Mouse (Mus musculus): ENCODE data around the gene Tnip1. TPM values are rescaled to one million over a fixed set of nuclear protein-coding genes. Genes with fewer than 3 reads are reported as not detected.

The Tnip1 gene
- total and polyA plus RNA-seq, 2 experiments from 2014 or later = 16.6 to 19.7 TPM

- TF ChIP-seq EP300 (IDR thresholded peaks at IDR 0.05; ENCODE audit: low read depth) = no peak
- no peak for TF ChIP-seq CTCF (IDR thresholded peaks at IDR 0.05; ENCODE audit: low read depth)
- ATAC-seq (ENCODE audit: insufficient read depth, low read depth) = no peak
- Histone ChIP-seq H3K9me3 (replicated peaks; ENCODE audit: control insufficient read depth, low read length) (no peaks in the 10 kb centered on the region), H3K4me2 (ENCODE audit: low read depth, low read length) (peak overlapping the region; percentile 73), H3K4me3 (ENCODE audit: low read depth, low read length) (no peak overlapping the region), H3K4me1 (ENCODE audit: control insufficient read depth, insufficient read depth) (0 out of 2 replicates have a peak, but pooled peaks cover 10% of the 10 kb centered on the region), H3K27ac (ENCODE audit: low read depth) (peak overlapping the region; percentile 80; the same call in 1 of the 2 replicates), H3K9ac (replicated peaks; ENCODE audit: low read depth, low read length) (no peak overlapping the region), H3K36me3 (replicated peaks; ENCODE audit: control insufficient read depth, insufficient read depth, low read length) (no peaks in the 10 kb centered on the region), H3K27me3 (ENCODE audit: control insufficient read depth, insufficient read depth, low read length) (no peaks in the 10 kb centered on the region)
- 90% methylated on average over 5 of the region's 5 CpGs for WGBS
- no peak for DNase-seq (ENCODE audit: low spot score)
These were observed 101.0 kb downstream of the Tnip1 start for GRCm38 (mm10) chr11:54861471-54862420.

Other genes with a start within 250 kb of the Tnip1 start
- 53.6 and 88.5 TPM in 2 replicates for gene Cdc42se2, start 175.2 kb downstream of the Tnip1 start, total RNA-seq (2014; rRNA removed; ENCODE audit: low replicate concordance)
- gene Cdc42se2, start 175.2 kb downstream of the Tnip1 start, polyA plus RNA-seq (2015; fragmentation: Nextera tagmentation; extraction: Ambion mirVana) = 44.4 and 50.2 TPM in 2 replicates
- 4.5 and 6.3 TPM in 2 replicates for gene Lyrm7, start 102.0 kb downstream of the Tnip1 start, total RNA-seq (2014; rRNA removed; ENCODE audit: low replicate concordance)
- gene Lyrm7, start 102.0 kb downstream of the Tnip1 start, polyA plus RNA-seq (2015; fragmentation: Nextera tagmentation; extraction: Ambion mirVana) = 19.2 and 20.2 TPM in 2 replicates
- 704 and 779 TPM in 2 replicates for gene Hint1, start 96.5 kb downstream of the Tnip1 start, total RNA-seq (2014; rRNA removed; ENCODE audit: low replicate concordance)
- gene Hint1, start 96.5 kb downstream of the Tnip1 start, polyA plus RNA-seq (2015; fragmentation: Nextera tagmentation; extraction: Ambion mirVana) = 923 and 965 TPM in 2 replicates
- gene Gpx3, start 60.5 kb downstream of the Tnip1 start, total RNA-seq (2014; rRNA removed; ENCODE audit: low replicate concordance) = 114 and 243 TPM in 2 replicates
- 788 and 904 TPM in 2 replicates for gene Gpx3, start 60.5 kb downstream of the Tnip1 start, polyA plus RNA-seq (2015; fragmentation: Nextera tagmentation; extraction: Ambion mirVana)
- gene Anxa6, start 70.5 kb upstream of the Tnip1 start, total RNA-seq (2014; rRNA removed; ENCODE audit: low replicate concordance) = 306 and 424 TPM in 2 replicates
- 250 and 254 TPM in 2 replicates for gene Anxa6, start 70.5 kb upstream of the Tnip1 start, polyA plus RNA-seq (2015; fragmentation: Nextera tagmentation; extraction: Ambion mirVana)
- gene Ccdc69, start 115.2 kb upstream of the Tnip1 start, total RNA-seq (2014; rRNA removed; ENCODE audit: low replicate concordance) = 17.6 and 22.2 TPM in 2 replicates
- 22.0 and 22.3 TPM in 2 replicates for gene Ccdc69, start 115.2 kb upstream of the Tnip1 start, polyA plus RNA-seq (2015; fragmentation: Nextera tagmentation; extraction: Ambion mirVana)
- 17.2 and 23.9 TPM in 2 replicates for gene Gm2a, start 135.2 kb upstream of the Tnip1 start, total RNA-seq (2014; rRNA removed; ENCODE audit: low replicate concordance)
- 26.9 and 27.2 TPM in 2 replicates for gene Gm2a, start 135.2 kb upstream of the Tnip1 start, polyA plus RNA-seq (2015; fragmentation: Nextera tagmentation; extraction: Ambion mirVana)
- not detected in 2 replicates for gene Slc36a3, start 188.8 kb upstream of the Tnip1 start, total RNA-seq (2014; rRNA removed; ENCODE audit: low replicate concordance)
- not detected in 2 replicates for gene Slc36a3, start 188.8 kb upstream of the Tnip1 start, polyA plus RNA-seq (2015; fragmentation: Nextera tagmentation; extraction: Ambion mirVana)
- 2.5 and 10.2 TPM in 2 replicates for gene Slc36a2, start 222.2 kb upstream of the Tnip1 start, total RNA-seq (2014; rRNA removed; ENCODE audit: low replicate concordance)
- 6.6 and 7.0 TPM in 2 replicates for gene Slc36a2, start 222.2 kb upstream of the Tnip1 start, polyA plus RNA-seq (2015; fragmentation: Nextera tagmentation; extraction: Ambion mirVana)
- 6.9 and 7.8 TPM in 2 replicates for gene Slc36a1, start 241.4 kb upstream of the Tnip1 start, total RNA-seq (2014; rRNA removed; ENCODE audit: low replicate concordance)
- 0.71 and 1.00 TPM in 2 replicates for gene Slc36a1, start 241.4 kb upstream of the Tnip1 start, polyA plus RNA-seq (2015; fragmentation: Nextera tagmentation; extraction: Ambion mirVana)